Mouse (Mus musculus) right cerebral cortex, postnatal 36 days (tissue): ENCODE measurements at regions not wholly inside any gene's neighbourhood (a gene's known extent, or its start where the extent isn't known, plus 50 kb on each side); places are given as distances from the start of the nearest gene placed in this dataset.
A peak's percentile ranks its signal among the peaks of the same experiment; 100 is the strongest.
"Not testable (repeated sequence)": the region's sequence is repeated elsewhere in the genome, so short reads cannot be mapped to it uniquely, and the experiment has no call there.

Source experiments
- DNase-seq, 2 experiments: peaks; one replicate each; pipeline ENCODE4 v3.0.0; 2022; ENCODE audit warnings: low spot score in 2 of 2, mixed read lengths in 1 of 2

DNA sequence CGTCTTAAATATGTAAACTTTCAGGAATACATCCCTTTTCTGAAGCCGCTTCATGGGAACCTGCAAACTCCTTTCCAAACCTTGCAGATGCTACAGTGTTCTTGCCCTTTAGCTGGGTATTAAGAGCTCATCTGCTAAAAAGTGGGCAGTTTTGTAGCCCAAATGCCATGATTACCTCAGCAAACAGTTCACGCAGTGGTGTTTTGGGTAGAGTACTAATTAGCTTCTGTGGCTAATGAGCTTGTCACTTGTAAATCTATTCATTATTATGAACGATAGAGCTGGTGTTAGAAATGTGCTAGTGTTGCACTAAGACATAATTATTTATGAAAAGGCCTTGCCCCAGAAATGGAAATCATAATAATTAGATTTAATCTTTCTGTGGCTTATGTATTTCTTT lies 506.1 kb upstream of the Ccng1 start:
- DNase-seq: no peak

DNA sequence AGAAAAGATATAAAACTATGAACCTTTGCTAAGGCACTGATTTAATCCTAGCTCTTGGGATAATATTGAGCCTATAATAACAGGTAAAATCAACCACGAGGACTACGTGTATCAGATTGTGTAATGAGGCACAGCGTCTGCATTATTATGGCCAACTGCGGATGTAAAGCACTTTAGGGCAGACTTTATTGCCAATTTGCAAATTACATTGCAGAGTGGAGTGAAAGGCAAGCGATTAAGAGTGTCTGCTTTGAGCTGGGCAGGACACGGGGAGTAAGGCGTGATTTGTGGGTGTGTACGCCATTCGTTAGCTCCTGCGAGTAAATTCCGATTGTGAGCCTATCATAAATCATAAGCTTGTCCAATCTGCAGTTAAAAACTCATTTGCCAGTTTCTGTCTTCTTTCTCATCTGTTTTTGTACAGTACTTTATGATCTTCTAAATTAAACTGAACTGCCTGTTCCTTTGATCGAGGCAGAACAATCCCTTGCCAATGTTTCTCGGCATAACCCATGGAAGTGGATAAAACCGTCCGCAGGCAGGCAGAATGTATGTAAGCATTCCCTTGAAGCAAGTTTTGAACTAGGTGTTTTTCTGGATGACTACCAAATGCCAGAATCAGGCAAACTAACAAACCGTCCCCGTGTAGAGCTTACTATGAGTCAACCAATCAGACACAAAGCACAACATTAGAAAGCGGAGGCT lies 505.0 kb upstream of the Ccng1 start:
- no peak for DNase-seq

DNA sequence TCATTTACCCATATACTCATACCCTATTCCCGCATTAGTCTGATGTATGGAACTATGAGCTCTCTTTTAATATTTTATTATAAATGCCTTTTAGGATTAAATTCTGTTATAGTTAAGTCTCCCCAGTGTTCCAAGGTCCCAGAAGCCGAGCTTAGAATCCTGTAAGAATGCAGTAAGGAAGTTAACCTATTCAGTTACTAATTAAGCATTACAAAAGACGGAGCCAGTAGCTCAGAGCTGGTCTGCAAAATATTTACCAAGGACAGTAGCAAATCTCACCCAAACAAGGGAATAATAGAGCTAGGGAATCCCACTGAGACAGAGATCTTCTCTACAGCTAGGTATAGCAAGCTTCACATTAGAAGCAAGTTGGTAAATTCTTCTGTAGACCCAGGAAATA lies 459.4 kb upstream of the Ccng1 start:
- DNase-seq: not testable (repeated sequence)

DNA sequence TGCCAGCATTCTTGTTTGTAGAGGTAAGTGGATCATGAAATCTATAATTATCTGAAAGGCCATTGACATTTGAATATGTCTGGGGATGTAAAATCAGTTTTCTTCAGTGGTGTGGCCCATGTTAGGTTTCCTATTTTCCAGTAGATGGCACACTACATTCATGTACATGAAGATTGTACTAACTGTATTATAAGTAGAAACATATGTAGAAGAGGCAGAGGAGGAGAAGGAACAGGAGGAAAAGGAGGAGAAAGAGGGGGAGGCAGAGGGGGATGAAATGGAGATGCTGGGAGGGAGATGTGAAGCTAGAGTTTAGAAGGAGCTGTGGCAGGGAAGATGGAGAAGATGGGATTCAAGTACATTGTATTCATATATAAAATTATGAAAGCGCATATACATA lies 447.1 kb upstream of the Ccng1 start:
- peak in 1 of 2 experiments; percentile 5 for DNase-seq

DNA sequence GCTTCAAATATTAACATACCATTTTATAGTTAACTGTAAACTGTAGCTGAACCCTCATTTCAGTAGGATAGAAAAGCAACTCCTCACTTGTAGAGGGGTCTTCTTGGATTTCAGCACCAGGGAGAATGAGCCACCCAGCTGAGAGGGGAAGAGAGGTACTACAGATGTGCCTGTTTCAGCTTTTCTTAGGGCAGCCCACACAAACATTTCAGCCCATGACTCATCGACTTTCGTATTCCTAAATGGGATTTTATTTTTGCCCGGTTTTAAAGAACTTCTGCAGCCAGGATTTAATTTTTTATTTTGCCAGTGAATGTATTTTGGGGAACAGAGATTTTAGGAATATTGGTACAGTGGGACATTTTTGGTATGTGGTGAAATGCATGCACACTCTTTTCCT lies 438.9 kb upstream of the Ccng1 start:
- DNase-seq: peak in 1 of 2 experiments; percentile 2

DNA sequence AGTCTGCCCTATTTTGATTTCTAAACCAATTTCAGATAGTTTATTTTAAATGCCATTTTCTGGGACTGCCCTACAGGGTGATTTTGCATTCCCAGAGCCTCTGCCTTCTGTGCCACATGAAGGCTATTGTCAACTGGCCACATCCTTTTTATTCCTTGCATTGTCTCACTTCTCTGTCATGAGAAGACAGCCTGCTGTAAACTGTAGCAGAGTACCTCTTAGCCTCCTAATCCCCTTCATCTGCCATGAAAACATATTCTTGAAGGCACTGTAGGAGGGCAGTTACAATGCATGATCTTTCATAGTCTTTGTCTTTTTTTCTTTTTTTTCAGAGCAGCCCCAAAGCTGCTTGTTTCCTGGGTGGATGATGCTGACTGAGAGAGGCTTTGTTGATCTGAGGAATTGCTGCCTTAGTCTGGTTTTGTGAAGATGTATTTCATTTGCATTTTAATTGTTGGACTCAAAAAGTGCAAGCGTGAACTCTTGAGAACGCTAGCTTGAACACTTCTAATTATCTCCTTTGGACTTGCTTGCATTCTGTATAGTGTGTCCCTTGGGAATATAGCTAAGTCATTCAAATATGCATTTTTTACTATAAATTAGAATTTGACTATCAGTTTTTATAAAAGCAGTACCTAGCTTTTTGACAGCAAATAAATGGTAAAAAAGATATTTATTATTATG lies 405.5 kb upstream of the Ccng1 start:
- DNase-seq: no peak

DNA sequence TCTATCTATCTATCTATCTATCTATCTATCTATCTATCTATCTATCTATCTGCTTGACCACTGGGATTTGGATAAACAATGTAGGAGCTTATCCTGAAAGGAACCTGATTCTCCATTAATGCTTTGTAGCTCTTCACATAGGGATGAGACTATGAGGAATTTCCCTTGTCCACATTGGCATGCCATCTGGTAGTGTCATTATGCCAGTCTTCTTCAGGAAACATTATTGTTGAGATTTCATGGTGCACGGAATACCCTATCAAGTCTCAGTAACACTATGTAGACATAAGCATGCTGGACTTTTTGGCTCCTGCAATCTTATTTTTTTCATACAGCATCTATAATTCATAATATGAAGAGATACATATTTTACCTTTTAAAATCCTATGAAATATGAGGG lies 404.8 kb upstream of the Ccng1 start:
- no peak for DNase-seq

DNA sequence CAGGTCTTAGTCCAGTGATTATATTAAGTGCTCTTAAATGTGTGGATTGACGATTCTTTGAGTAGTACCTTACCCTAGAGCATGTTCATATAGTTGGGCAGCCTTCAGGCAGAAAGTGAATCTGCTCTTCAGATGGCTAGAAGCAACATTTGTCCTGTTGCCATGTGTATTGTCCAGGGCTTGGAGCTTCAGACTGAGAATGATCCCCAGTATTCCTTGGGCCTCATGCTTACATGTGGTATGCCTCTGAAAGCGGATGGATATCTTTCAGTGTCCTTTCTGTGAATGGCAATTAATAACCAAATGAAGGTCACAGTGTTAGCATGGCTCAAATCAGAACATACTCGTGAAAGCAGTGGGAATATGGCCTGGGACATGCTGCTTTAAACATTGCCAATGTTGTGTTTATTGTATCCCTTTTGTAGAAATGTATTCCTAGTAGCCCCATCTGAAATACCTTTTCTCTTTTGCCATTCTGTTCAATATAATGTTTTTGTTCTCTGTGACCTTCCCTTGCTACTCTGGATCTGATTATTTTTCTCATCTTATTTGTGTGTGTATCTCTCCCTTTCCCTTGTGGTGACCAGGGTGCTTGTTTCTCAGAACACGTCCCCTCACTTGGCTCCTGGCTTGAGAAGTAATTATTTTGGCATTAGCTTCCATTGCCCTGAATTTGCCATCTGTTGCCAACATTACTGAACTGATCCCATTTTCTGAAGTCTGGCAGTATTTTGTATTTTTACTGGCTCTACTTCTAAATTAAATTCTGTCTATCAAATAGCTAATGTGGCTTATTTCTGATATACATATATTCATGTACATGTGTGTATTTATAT lies 403.9 kb upstream of the Ccng1 start:
- no peak for DNase-seq

DNA sequence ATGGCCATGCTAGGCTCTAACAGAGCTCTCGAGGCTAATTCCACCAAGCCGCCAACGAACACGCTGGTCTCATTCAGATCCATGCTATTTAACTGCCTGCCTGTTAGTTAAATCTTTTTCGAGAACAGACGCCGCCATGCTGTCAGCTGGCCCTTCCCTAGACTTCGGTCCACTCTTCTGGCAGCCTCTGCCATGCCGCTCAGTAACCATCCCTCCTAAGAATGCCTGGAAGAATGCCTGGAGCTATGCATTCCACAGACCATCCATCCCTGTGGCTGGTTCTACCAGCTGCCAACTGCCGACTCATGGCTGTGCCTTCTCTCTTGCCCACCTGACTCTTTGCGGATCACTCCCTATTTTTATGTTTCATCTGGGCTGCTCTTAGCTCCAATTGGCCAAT lies 402.2 kb upstream of the Ccng1 start:
- DNase-seq: no peak
